Mouse (Mus musculus) gonadal fat pad, adult 2 months (tissue): Measurements from ENCODE around the gene Gm5737. TPM values are rescaled to one million over a fixed set of nuclear protein-coding genes. Genes with fewer than 3 reads are reported as not detected.

Experiments used
- DNase-seq: peaks from one replicate; pipeline ENCODE4 v3.0.0-alpha.2; 2012; ENCODE audit warnings: low read depth
- polyA plus RNA-seq: library from polyadenylated mRNA; depleted of rRNA; stranded (reverse); fragments of >200 nt; gene quantifications from 2 replicates; pipeline ENCODE4 v1.2.3, GENCODE M21; 2012; rRNA removed

Gm5737 gene
- 3.2 and 3.6 TPM in 2 replicates for polyA plus RNA-seq

- DNase-seq = no peak
Measured at GRCm38 (mm10) chr7:120811834-120812415, at the start of gene Gm5737. Gene Gm5737, plus strand, starts transcription at chr7:120812365.

GRCm38 (mm10) chr7:120767369-120767768 lies 44.8 kb upstream of the Gm5737 start:
- no peak for DNase-seq

- no peak for DNase-seq
Measured at GRCm38 (mm10) chr7:120771389-120771788, 40.8 kb upstream of the Gm5737 start.

- DNase-seq = no peak
Measured at GRCm38 (mm10) chr7:120778012-120778411, 34.2 kb upstream of the Gm5737 start.

- DNase-seq = no peak
Measured at GRCm38 (mm10) chr7:120795544-120795943, 16.6 kb upstream of the Gm5737 start.

- DNase-seq = no peak
Measured at GRCm38 (mm10) chr7:120796369-120796768, 15.8 kb upstream of the Gm5737 start.

GRCm38 (mm10) chr7:120803268-120803667 lies 8.9 kb upstream of the Gm5737 start:
- no peak for DNase-seq

GRCm38 (mm10) chr7:120809705-120810104 lies 2.5 kb upstream of the Gm5737 start:
- DNase-seq = no peak

GRCm38 (mm10) chr7:120817552-120817951 lies 5.4 kb downstream of the Gm5737 start:
- DNase-seq = no peak

GRCm38 (mm10) chr7:120819386-120819785 lies 7.2 kb downstream of the Gm5737 start:
- DNase-seq = no peak

- DNase-seq = no peak
Measured at GRCm38 (mm10) chr7:120823248-120823647, 11.1 kb downstream of the Gm5737 start.

- DNase-seq = no peak
Measured at GRCm38 (mm10) chr7:120825097-120825496, 12.9 kb downstream of the Gm5737 start.

GRCm38 (mm10) chr7:120826408-120826807 lies 14.2 kb downstream of the Gm5737 start:
- DNase-seq = no peak

GRCm38 (mm10) chr7:120830431-120831381 lies 18.5 kb downstream of the Gm5737 start:
- DNase-seq = no peak

GRCm38 (mm10) chr7:120834426-120834825 lies 22.3 kb downstream of the Gm5737 start:
- DNase-seq = no peak

GRCm38 (mm10) chr7:120834863-120835372 lies 22.8 kb downstream of the Gm5737 start:
- DNase-seq = no peak

- no peak for DNase-seq
Measured at GRCm38 (mm10) chr7:120835449-120836359, 23.5 kb downstream of the Gm5737 start.

GRCm38 (mm10) chr7:120836361-120836760 lies 24.2 kb downstream of the Gm5737 start:
- no peak for DNase-seq

GRCm38 (mm10) chr7:120838436-120839160 lies 26.4 kb downstream of the Gm5737 start:
- no peak for DNase-seq

GRCm38 (mm10) chr7:120839786-120840185 lies 27.6 kb downstream of the Gm5737 start:
- DNase-seq = no peak
